Mouse (Mus musculus) E14TG2a.4 (cell line): ENCODE data around the gene Nkd1.

Experiments
- CTCF ChIP-seq: conservative IDR thresholded peaks from 2 replicates; pipeline ENCODE4 v1.5.1; 2014; ENCODE audit warnings: low read length
- POU5F1 ChIP-seq: IDR thresholded peaks from 2 replicates; pipeline ENCODE4 v1.6.1; 2014; ENCODE audit warnings: low read length, borderline replicate concordance

DNA sequence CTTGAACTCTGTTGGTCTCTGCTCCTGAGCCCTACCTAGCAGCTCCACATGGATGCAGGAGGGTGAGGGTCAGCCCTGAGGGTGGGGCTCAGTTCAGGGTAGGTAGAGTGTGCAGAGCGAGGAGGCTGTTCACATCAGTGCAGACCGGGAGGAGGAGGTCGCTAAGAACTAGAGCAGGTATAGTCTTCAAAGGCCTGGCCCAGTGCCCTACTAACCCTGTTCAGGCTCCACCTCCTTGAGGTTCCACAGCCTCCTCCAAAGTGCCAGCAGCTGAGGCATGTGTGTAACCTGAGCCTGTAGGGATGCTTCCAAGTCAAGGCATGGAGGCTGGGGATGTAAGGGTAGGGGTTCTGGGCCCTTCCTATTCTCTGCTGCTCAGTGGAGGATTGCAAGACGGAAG is 23.5 kb downstream of the Nkd1 start:
- TF ChIP-seq CTCF, result no peak
- TF ChIP-seq POU5F1, result no peak
